8 mouse cellular contexts compared by ENCODE assay signal in the genomic region with DNA sequence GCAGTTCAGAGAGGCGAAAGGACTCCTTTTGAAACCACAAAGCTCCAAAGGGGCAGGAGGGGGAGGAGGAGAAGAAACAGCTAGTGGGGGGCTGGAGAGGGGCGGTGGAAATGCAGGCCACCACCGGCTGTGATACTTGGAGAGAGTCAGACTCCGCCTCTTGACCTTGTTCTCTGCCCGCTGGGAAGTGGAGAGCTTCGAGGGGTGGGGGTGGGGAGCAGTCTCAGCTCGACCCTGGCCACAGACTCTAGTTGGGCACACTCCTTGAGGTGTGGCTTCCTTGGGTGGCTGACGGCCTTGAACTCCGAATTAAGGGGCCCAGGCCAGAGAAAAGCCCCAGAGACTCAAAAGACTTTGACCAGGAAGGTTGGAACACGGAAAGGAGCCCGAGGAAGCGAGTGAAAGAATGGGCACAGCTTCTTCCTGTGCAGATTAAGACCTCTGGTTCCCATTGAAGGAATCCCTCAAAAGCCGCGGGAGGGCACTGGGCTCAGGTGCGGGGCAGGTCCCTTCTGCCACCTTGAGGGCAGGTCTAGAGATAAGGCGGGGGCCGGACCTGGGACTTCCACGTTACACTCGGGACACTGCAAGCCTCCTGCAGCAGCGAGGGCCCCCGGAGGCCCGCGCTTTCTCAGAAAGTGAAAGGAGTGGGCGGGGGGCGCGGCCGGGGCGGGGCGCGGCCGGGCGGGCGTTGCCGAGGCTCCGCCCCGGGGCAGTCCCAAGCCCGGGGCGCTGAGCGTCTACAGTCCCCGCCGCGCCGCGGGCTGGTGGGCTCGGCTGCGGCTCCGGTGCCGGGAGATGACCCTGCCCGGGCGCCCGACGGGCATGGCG. TPM values are rescaled to one million over a fixed set of nuclear protein-coding genes. Genes with fewer than 3 reads are reported as not detected.
DNase-seq lines count a peak whose midpoint lies in the region; ATAC-seq lines count a peak whose summit lies in the region.

A gene (plus strand): TSS at position 757 of the 831 bp plus-strand sequence.

- peak within 1 kb of the TSS; percentile 87 for H3K4me3 ChIP-seq in heart, embryonic 12.5 days
- peak within 1 kb of the TSS; percentile 67 for H3K4me3 ChIP-seq in kidney, embryonic 16.5 days (ENCODE audit: low read length)
- peak within 1 kb of the TSS; percentile 72 for H3K4me3 ChIP-seq in liver, embryonic 15.5 days (replicated peaks)
- peak within 1 kb of the TSS; percentile 60 for H3K4me3 ChIP-seq in neural tube, embryonic 12.5 days

- H3K9ac ChIP-seq in heart, embryonic 12.5 days = peak within 1 kb of the TSS; percentile 75
- H3K9ac ChIP-seq in kidney, embryonic 16.5 days (replicated peaks; ENCODE audit: low read length) = peak within 1 kb of the TSS; percentile 78
- H3K9ac ChIP-seq in liver, embryonic 15.5 days = peak within 1 kb of the TSS; percentile 62
- H3K9ac ChIP-seq in neural tube, embryonic 12.5 days = peak within 1 kb of the TSS; percentile 69

- peak; percentile 48 for DNase-seq in urinary bladder, adult 2 months (ENCODE audit: low spot score)
- DNase-seq in urinary bladder, postnatal 10 days (ENCODE audit: low spot score) = no peak
- DNase-seq in embryo, embryonic 11 days = peak; percentile 91
- DNase-seq in testis, postnatal 14 days (ENCODE audit: low spot score) = peak; percentile 53

- H3K4me1 ChIP-seq in heart, embryonic 12.5 days (replicated peaks) = peaks cover 49% of the 10 kb centered on the region
- peaks cover 26% of the 10 kb centered on the region for H3K4me1 ChIP-seq in kidney, embryonic 16.5 days (ENCODE audit: insufficient read depth, low read length)
- peaks cover 60% of the 10 kb centered on the region for H3K4me1 ChIP-seq in liver, embryonic 15.5 days (replicated peaks)
- peaks cover 33% of the 10 kb centered on the region for H3K4me1 ChIP-seq in neural tube, embryonic 12.5 days

- no peaks in the 10 kb centered on the region for H3K9me3 ChIP-seq in heart, embryonic 12.5 days (replicated peaks)
- H3K9me3 ChIP-seq in kidney, embryonic 16.5 days (ENCODE audit: low read length) = no peaks in the 10 kb centered on the region
- no peaks in the 10 kb centered on the region for H3K9me3 ChIP-seq in liver, embryonic 15.5 days (replicated peaks)
- no peaks in the 10 kb centered on the region for H3K9me3 ChIP-seq in neural tube, embryonic 12.5 days

- peak within 1 kb of the TSS; percentile 87 for H3K27ac ChIP-seq in heart, embryonic 12.5 days (ENCODE audit: poor library complexity, severe bottlenecking)
- H3K27ac ChIP-seq in kidney, embryonic 16.5 days (ENCODE audit: low read length) = peak within 1 kb of the TSS; percentile 89
- peak within 1 kb of the TSS; percentile 74 for H3K27ac ChIP-seq in liver, embryonic 15.5 days (replicated peaks)
- H3K27ac ChIP-seq in neural tube, embryonic 12.5 days = peak within 1 kb of the TSS; percentile 32; the same call in 1 of the 2 replicates

- WGBS in heart, embryonic 12.5 days = under 1% methylated on average over 52 of the region's 53 CpGs
- WGBS in kidney, embryonic 16.5 days = under 1% methylated on average over 43 of the region's 53 CpGs
- WGBS in liver, embryonic 15.5 days (ENCODE audit: insufficient replicate concordance) = under 1% methylated on average over 50 of the region's 53 CpGs
- under 1% methylated on average over 52 of the region's 53 CpGs for WGBS in neural tube, embryonic 12.5 days

- ATAC-seq in heart, embryonic 12.5 days (ENCODE audit: insufficient number of reproducible peaks, low FRiP score) = peak; percentile 87
- peak; percentile 83 for ATAC-seq in kidney, embryonic 16.5 days (ENCODE audit: low FRiP score, low TSS enrichment)
- ATAC-seq in liver, embryonic 15.5 days (ENCODE audit: insufficient read depth) = peak; percentile 66
- ATAC-seq in neural tube, embryonic 12.5 days (ENCODE audit: low FRiP score, low read depth) = peak; percentile 64

- peaks cover 25% of the 10 kb centered on the region for H3K27me3 ChIP-seq in heart, embryonic 12.5 days (replicated peaks)
- peaks cover 27% of the 10 kb centered on the region for H3K27me3 ChIP-seq in kidney, embryonic 16.5 days (ENCODE audit: insufficient read depth, low read length)
- H3K27me3 ChIP-seq in liver, embryonic 15.5 days = peaks cover 88% of the 10 kb centered on the region
- H3K27me3 ChIP-seq in neural tube, embryonic 12.5 days (replicated peaks) = peaks cover 62% of the 10 kb centered on the region

- no peaks in the 10 kb centered on the region for H3K36me3 ChIP-seq in heart, embryonic 12.5 days
- no peaks in the 10 kb centered on the region for H3K36me3 ChIP-seq in kidney, embryonic 16.5 days (ENCODE audit: insufficient read depth, low read length)
- no peaks in the 10 kb centered on the region for H3K36me3 ChIP-seq in liver, embryonic 15.5 days (replicated peaks)
- no peaks in the 10 kb centered on the region for H3K36me3 ChIP-seq in neural tube, embryonic 12.5 days

- H3K4me2 ChIP-seq in heart, embryonic 12.5 days = peak within 1 kb of the TSS; percentile 100
- peak within 1 kb of the TSS; percentile 99 for H3K4me2 ChIP-seq in kidney, embryonic 16.5 days (replicated peaks; ENCODE audit: low read depth, low read length)
- peak within 1 kb of the TSS; percentile 100 for H3K4me2 ChIP-seq in liver, embryonic 15.5 days
- peak within 1 kb of the TSS; percentile 99 for H3K4me2 ChIP-seq in neural tube, embryonic 12.5 days (replicated peaks)

RNA-seq across cellular contexts. Expression of the gene that starts here (rescaled TPM):
- polyA plus RNA-seq in urinary bladder, adult 2 months (2012; rRNA removed) = 0.55 and 0.75 TPM in 2 replicates
- polyA plus RNA-seq in heart, embryonic 12.5 days (2016; fragmentation: Nextera tagmentation; extraction: Ambion mirVana) = 3.0 and 3.1 TPM in 2 replicates
- 0.81 and 1.2 TPM in 2 replicates for polyA plus RNA-seq in kidney, embryonic 16.5 days (2015; fragmentation: Nextera tagmentation; extraction: Ambion mirVana)
- polyA plus RNA-seq in liver, embryonic 15.5 days (2015; fragmentation: Nextera tagmentation; extraction: Ambion mirVana) = 2.7 and 4.2 TPM in 2 replicates
- polyA plus RNA-seq in neural tube, embryonic 12.5 days (2016; fragmentation: Nextera tagmentation; extraction: Ambion mirVana) = 0.34 and 0.96 TPM in 2 replicates

Comparison
In these comparisons a context has a peak if more than half of its experiments do, and no peak if none do; other contexts are left out.
1. Peak in DNase-seq in urinary bladder, adult 2 months; RNA of the gene not detected or under 1 TPM.
2. Peak in ATAC-seq, H3K4me3 ChIP-seq, H3K27ac ChIP-seq, H3K9ac ChIP-seq and H3K4me2 ChIP-seq in neural tube, embryonic 12.5 days; RNA of the gene not detected or under 1 TPM.
3. H3K27ac ChIP-seq: peak in every context shown above with its lines; median percentile 89 in kidney, embryonic 16.5 days; 87 in heart, embryonic 12.5 days; 74 in liver, embryonic 15.5 days; 32 in neural tube, embryonic 12.5 days.